Mouse (Mus musculus): ENCODE measurements around the gene Wdr18.

The Wdr18 gene

DNA sequence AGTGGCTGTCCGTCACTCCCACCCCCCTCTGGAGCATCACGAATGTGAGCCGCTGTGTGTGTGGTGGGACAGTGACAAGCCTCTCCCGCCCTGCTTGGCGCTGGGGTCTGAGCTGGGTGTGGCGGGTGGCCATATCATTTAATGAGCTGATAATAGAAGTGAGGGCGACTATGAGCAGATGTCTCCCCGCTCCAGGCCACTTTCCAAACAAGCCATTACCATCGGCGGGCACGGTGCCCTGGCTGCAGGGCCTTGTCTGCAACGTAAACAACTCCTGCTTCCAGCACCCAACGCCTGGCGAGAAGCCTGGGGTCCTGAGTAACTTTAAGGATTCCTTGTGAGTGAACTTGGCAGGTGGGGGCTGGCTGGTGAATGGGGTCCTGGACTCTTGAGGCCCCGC is 37.9 kb downstream of the Wdr18 start:
- DNase-seq, result peak; percentile 68 to 88

GRCm38 (mm10) chr10:80001945-80002344 is 42.0 kb downstream of the Wdr18 start:
- DNase-seq, result no peak

DNA sequence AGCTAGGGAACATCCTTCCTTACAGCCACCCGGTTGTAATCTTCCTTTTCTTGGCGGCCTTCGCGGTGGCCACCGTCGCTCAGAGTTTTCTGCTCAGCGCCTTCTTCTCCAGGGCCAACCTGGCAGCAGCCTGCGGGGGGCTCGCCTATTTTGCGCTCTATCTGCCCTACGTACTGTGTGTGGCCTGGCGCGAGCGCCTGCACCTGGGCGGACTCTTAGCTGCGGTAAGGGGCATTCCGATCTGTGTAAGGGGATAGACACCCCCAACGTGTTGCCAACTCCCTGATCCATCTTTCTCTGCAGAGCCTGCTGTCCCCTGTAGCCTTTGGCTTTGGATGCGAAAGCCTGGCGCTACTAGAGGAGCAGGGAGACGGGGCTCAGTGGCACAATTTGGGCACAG is 42.9 kb downstream of the Wdr18 start:
- no peak for DNase-seq

DNA sequence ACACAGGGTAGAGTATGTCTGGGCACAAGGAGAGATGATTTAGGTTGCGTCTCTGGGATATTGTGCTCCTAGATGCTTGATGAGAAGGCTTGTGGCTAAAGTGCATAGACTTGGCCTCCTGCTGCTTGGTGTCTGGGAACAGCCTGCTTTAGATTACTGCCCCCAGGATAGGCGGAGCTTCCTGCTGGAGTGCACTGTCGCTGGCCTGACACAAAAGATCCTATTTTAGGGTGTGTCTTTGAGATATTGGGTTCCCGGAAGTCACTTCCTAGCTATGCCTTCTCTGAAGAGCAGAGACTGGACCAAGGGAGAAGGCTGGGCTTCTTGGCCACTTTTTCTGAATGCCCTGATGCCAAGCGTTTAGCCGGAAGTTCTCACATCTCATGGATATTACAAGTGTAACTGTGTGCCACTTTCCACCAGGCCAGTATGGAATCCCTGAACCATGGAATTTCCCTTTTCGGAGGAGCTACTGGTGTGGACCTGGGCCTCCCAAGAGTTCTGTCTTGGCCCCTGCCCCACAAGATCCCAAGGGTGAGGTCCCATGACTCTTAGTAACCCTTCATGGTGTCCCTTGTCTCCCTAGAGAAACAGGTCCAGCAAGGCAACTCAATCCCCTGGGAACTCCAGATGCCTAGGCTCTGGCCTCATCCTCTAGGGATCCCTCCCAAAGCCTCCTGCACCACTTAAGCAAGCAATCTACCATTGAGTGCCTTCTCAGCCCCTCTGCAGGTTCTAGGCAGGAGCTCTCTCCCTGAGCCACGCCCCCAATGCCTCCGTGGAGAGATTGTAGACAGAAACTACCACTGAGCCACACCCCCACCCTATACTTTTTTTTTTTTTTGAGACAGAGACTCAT is 43.7 kb downstream of the Wdr18 start:
- peak in 1 of 2 experiments; percentile 50 for DNase-seq

GRCm38 (mm10) chr10:80004233-80004705 is 44.3 kb downstream of the Wdr18 start:
- DNase-seq, result no peak

- DNase-seq, result no peak
Observed at GRCm38 (mm10) chr10:80011740-80012139, 51.8 kb downstream of the Wdr18 start.

DNA sequence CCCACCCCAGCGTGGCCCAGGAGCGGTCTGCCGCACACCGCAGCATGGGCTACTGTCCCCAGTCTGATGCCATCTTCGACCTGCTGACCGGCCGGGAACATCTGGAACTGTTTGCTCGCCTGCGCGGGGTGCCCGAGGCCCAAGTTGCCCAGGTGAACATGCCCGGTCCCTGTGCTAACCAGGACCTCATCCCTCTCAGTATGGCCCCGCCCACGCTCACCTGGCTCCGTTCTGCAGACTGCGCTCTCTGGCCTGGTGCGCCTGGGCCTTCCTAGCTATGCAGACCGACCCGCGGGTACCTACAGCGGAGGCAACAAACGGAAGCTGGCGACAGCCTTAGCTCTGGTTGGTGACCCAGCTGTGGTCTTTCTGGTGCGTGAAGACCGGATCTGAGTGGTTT is 53.7 kb downstream of the Wdr18 start:
- no peak for DNase-seq

- peak; percentile 64 to 78 for DNase-seq
Observed at GRCm38 (mm10) chr10:80014484-80015290, 54.7 kb downstream of the Wdr18 start.

DNA sequence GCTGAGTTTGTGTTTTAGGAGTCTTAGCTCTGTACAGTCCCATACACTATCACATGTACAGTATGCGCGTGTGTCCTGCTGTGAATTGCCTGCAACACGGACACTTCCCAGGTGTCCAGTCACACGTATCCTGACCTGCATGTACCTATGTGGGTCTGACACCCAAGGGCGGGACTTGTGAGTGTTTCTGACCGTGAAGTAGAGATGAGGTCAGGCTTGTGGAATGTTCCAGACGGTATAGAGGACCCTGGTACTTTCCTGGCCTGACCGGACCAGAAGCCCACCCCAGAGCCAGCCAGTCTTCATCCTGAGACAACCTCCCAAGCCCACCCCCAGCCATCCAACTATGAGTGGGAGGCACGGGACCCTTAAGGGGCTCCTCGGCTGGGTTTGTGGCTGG is 55.6 kb downstream of the Wdr18 start:
- DNase-seq, result peak; percentile 59 to 70

GRCm38 (mm10) chr10:80016511-80016910 is 56.6 kb downstream of the Wdr18 start, which contains the start of gene Arhgap45:
Gene Arhgap45, plus strand, starts transcription at chr10:80016653.
- DNase-seq, result peak; percentile 77 to 78

- DNase-seq, result no peak
Observed at GRCm38 (mm10) chr10:80016931-80017330, 57.0 kb downstream of the Wdr18 start.

DNA sequence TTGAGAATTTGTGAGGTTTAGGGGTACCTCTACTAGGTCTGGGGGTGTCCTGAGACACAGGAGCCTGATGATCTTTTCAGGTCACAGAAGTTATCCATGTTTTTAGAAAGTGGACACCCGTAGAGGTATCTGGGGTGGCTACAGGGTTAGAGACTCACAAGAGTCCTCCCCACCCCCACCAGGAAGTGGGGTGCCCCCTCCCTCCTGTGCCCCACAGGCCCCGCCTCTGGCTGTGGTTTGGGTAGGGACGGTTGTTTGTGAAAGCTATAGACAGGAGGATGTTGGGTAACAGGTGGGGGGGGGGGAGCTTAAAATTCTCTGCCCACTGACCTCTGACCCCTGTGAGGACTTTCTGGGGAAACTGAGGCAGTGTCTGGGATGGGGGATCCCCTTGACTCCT is 57.4 kb downstream of the Wdr18 start:
- peak; percentile 84 to 85 for DNase-seq

DNA sequence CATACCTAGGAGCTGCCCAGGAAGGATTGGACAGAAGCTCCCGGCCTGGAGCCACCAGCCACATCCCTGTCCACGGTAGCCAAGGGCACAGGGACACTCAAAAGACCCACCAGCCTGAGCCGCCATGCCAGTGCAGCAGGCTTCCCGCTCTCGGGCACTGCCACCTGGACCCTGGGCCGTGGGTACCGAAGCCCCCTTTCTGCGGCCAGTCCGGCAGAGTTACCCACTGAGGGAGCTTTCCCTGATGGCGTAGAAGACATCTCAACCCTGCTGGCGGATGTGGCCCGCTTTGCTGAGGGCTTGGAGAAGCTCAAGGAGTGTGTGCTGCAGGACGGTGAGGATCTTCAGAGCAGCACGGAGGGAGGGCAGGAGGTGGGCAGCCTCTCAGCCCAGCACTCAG is 57.8 kb downstream of the Wdr18 start:
- DNase-seq, result no peak

DNA sequence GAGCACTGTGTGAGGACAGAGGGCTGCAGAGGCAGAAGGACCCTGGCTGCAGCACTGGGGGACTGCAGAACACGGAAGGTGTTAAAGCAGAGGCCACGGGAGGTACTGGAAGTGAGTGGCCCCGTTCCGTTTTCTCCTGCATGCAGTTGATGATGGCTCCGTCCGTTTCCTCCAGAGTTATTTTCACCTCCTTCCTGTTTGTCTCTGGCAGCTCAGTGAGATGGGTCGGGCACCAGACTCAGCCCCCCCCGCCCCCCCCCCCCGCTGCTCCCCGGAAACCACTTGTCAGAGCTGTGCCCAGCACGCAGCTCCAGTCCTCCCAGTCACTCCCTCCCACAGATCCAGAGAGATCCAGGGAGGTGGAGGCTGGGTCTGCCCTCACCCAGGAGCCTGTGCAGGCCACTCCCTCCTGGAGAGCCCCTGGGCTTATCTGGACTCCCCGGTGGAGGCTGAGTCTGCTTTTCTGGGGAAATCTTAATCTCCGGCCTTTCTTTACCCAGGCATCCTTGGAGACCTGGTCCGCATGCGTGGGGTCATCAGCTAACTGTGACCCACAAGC is 58.9 kb downstream of the Wdr18 start:
- DNase-seq, result peak; percentile 68 to 78

DNA sequence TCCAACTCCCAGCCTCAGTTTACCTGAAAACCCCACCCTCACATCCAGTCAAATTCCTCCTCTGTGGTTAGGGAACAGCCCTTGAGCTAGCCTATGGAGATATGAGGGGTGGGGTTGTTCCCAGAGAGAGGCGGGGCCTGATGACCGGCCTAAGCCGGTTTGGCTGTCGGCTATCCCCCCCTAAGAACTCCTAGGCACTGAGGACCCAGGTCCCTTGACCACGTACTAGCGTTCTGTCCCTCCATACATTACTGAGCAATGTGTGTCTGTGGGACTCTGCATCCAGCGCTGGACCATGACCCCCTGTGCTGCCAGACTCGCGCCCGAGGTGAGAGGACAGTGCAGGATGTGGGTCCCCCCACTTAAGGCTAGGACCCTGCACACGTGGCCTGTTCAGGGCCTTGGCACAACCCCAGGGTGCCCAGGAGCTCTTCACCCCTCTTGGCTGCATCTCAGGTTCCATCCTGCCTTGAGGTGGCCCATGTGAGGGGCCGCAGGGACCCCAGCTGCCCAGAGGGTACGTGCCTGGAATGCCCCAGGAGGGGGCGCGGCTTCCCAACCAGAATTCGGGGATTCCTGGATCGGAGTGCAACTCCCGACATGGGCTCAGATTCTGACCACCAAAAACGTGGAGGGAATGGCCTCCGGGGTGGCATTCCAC is 59.6 kb downstream of the Wdr18 start:
- peak in 1 of 2 experiments; percentile 53 for DNase-seq
